ENCODE assay signal across 28 mouse cellular contexts in genomic region chr6:143030521-143030920, GRCm38 (mm10).
"Had no signal": no experiment of that assay in that cellular context is flagged by ENCODE, and none has a peak within 500 bp of the region (broad histone marks: within the 10 kb centered on the region; RNA-seq: fewer than 3 reads in every experiment).

No protein-coding gene starts in this region.

- H3K27ac ChIP-seq: embryonic facial prominence, embryonic 10.5 days; embryonic facial prominence, embryonic 12.5 days; embryonic facial prominence, embryonic 13.5 days; embryonic facial prominence, embryonic 15.5 days; forebrain, embryonic 10.5 days; forebrain, embryonic 12.5 days; forebrain, embryonic 13.5 days; forebrain, embryonic 15.5 days; gastrocnemius, adult 2 months; heart, adult 2 months had no signal

- DNase-seq: cerebellum, adult 2 months; cerebellum, adult 8-10 months; cerebellum, adult 9-10 months; cerebellum, adult 9-11 months; cerebellum, postnatal 10 days; cerebellum, postnatal 14 days; cerebellum, postnatal 25 days; cerebellum, postnatal 36 days; embryo, embryonic 11 days; forebrain, postnatal 0 days; gastrocnemius, adult 2 months; gastrocnemius, postnatal 10 days; gastrocnemius, postnatal 14 days; gastrocnemius, postnatal 25 days; gastrocnemius, postnatal 36 days; heart, adult 18-20 months; heart, adult 2 months had no signal

- H3K4me3 ChIP-seq: embryonic facial prominence, embryonic 10.5 days; embryonic facial prominence, embryonic 12.5 days; embryonic facial prominence, embryonic 13.5 days; embryonic facial prominence, embryonic 15.5 days; erythroblast, embryonic 14.5 days; forebrain, embryonic 10.5 days; forebrain, embryonic 12.5 days; forebrain, embryonic 13.5 days; forebrain, embryonic 15.5 days; gastrocnemius, adult 2 months; heart, adult 2 months had no signal

- H3K9ac ChIP-seq: embryonic facial prominence, embryonic 12.5 days; embryonic facial prominence, embryonic 13.5 days; embryonic facial prominence, embryonic 15.5 days; forebrain, embryonic 12.5 days; forebrain, embryonic 13.5 days; forebrain, embryonic 15.5 days; forebrain, postnatal 0 days had no signal

- H3K9me3 ChIP-seq: embryonic facial prominence, embryonic 10.5 days; embryonic facial prominence, embryonic 12.5 days; embryonic facial prominence, embryonic 13.5 days; embryonic facial prominence, embryonic 15.5 days; forebrain, embryonic 10.5 days; forebrain, embryonic 12.5 days; forebrain, embryonic 13.5 days; forebrain, embryonic 15.5 days had no signal

- H3K4me2 ChIP-seq: embryonic facial prominence, embryonic 12.5 days; embryonic facial prominence, embryonic 13.5 days; embryonic facial prominence, embryonic 15.5 days; forebrain, embryonic 12.5 days; forebrain, embryonic 13.5 days; forebrain, embryonic 15.5 days had no signal

- ATAC-seq: forebrain, embryonic 13.5 days; forebrain, embryonic 14.5 days; forebrain, embryonic 15.5 days; forebrain, embryonic 16.5 days; forebrain, postnatal 0 days had no signal

- H3K27me3 ChIP-seq: embryonic facial prominence, embryonic 12.5 days; embryonic facial prominence, embryonic 13.5 days; embryonic facial prominence, embryonic 15.5 days; forebrain, embryonic 12.5 days; forebrain, embryonic 13.5 days; forebrain, embryonic 15.5 days had no signal

- H3K4me1 ChIP-seq: embryonic facial prominence, embryonic 10.5 days; embryonic facial prominence, embryonic 12.5 days; embryonic facial prominence, embryonic 13.5 days; embryonic facial prominence, embryonic 15.5 days; forebrain, embryonic 10.5 days; forebrain, embryonic 12.5 days; forebrain, embryonic 13.5 days; forebrain, embryonic 15.5 days had no signal
